Mouse (Mus musculus): ENCODE data around the gene Gdf3.
"Not testable (repeated sequence)": the region's sequence is repeated elsewhere in the genome, so short reads cannot be mapped to it uniquely, and the experiment has no call there.

Gene Gdf3

DNA sequence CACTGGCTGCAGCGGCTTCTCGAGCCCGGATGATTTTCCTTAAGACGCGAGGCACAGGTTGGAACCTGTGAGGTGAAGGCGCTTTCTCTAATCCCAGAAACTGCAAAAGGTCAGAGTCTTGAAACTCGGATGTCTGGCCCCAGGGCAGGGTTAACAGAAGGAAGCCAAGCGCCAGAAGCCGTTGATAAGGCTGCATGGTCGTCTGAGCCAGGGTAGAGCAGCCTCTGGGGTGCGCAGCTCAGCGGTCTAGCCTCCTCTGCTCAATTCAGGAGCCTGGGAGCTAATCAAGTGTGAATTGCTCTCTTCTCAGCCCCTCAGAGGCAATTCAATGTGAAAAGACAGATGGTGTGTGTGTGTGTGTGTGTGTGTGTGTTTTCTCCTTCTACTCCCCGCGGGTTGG is at the start of gene Gdf3:
Gdf3 (minus strand) TSS at position 317 of the 400 bp plus-strand sequence.
- in situ Hi-C loops (cut with MboI; ENCODE audit: low pct_unique_long_range_greater_than_20kb in 1 of 2, low sequenced_read_pairs in 2 of 2, unreplicated experiment in 1 of 2): no loop called here

DNA sequence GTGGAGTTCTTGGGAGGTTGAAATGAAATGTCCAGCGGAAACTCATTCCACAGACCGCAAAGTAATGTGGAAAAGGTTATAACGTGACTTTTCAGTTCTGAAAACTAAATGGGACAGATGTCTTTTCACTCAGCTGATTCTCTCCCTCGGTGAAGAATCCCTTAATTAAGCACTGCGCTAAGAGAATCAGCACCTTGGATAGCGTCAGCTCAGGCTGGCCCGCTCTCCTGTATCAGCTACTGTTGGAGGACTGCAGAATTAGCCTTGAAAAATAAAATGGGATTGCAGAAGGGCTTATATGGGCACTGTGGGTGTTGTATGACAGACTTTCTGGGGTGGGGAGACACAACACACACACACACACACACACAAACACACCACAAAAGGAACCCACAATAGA is 49.7 kb upstream of the Gdf3 start:
- in situ Hi-C loops (cut with MboI; ENCODE audit: low pct_unique_long_range_greater_than_20kb in 1 of 2, low sequenced_read_pairs in 2 of 2, unreplicated experiment in 1 of 2): no loop called here

DNA sequence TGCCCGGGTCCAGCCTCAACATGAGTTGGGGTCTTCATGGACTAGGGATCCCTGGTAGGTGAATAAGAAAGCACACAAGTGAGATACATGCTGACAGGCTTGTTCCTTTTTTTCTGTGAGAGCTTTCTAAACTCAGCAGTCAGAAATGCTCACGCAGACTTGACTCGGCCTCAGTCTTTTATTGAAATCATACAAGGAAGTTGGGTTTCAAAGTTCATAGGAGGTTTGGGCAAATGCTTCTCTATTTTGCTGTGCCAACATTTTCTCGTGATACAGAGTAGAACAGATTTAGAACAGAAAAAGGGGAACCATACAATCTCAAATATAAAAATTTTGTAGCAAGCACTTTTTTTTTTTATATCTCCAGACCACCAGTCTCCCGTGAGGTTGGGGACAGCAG is 47.7 kb upstream of the Gdf3 start:
- in situ Hi-C loops (cut with MboI; ENCODE audit: low pct_unique_long_range_greater_than_20kb in 1 of 2, low sequenced_read_pairs in 2 of 2, unreplicated experiment in 1 of 2): no loop called here

DNA sequence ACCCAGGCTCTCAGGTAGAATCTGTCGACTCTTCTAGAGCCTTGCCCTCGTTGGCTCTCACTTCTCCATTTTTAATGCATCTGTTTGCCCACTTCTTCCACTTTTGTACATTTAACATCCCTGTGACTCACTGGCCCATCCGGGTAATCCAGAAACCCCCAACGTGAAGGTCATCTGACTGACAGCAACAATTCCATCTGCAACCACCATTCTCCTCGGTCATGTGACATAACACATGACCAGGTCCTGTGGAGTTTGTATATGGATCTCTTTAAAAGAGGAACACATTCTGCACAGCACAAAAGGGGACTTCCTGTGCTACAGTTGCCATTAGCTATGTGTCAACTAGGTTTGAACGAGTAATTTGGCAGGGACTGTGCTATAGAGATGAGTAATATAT is 44.4 kb upstream of the Gdf3 start:
- in situ Hi-C loops (cut with MboI; ENCODE audit: low pct_unique_long_range_greater_than_20kb in 1 of 2, low sequenced_read_pairs in 2 of 2, unreplicated experiment in 1 of 2): no loop called here

DNA sequence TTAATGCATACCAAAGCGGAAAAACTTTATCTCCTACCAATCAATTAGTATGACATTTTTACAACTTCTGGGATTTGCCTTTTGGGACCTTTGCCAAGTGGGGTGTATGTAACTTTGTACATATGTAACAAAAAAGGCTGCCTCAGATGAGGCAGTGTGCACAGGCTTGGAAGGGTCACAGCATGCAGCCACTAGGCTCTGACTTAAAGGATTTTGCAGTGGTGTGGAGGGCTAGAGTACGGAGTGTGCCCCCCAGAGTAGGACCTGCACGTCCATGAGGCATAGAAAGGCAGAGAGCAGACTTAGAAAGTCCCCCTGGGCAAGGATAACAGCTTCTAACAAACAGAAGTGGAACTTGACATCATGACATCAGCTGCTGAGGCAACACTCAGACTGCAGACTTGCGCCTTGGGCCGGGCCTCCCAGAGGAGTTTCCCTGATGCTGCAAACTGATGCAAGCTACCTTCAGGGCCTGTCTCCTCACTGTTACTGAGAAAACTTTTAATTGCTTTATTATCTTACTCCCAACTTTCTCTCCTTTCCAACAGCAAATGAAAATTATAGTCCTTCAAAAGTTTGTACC is 40.6 kb upstream of the Gdf3 start:
- in situ Hi-C loops (cut with MboI; ENCODE audit: low pct_unique_long_range_greater_than_20kb in 1 of 2, low sequenced_read_pairs in 2 of 2, unreplicated experiment in 1 of 2): no loop called here

DNA sequence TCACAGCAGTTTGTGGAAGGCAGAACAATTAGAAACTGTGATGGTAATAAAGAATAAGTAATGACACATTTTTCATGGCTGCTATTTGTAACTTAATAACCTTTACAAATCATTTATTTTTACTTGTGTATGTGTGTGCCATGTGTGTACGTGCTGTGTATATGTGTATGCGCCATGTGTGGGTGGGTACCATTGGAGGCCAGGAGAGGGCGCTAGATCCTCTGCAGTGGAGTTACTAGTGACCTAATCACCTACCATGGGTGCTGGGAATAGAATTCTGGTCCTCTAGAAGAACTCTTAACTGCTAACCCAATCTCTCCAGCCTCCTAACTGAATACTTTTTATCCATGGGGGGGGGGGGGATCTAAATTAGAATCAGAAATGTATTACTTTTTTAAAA is 40.0 kb upstream of the Gdf3 start:
- in situ Hi-C loops (cut with MboI; ENCODE audit: low pct_unique_long_range_greater_than_20kb in 1 of 2, low sequenced_read_pairs in 2 of 2, unreplicated experiment in 1 of 2): no loop called here

DNA sequence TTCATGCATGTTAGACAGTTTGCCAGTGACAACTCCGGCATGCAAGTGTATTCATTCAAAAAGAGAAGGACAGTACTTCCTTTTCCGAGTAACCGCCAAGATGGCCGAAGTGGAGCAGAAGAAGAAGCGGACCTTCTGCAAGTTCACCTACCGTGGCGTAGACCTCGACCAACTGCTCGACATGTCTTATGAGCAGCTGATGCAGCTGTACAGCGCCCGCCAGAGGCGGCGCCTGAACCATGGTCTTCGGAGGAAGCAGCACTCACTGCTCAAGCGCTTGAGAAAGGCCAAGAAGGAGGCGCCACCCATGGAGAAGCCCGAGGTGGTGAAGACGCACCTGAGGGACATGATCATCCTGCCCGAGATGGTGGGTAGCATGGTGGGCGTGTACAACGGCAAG is 34.3 kb upstream of the Gdf3 start:
- in situ Hi-C loops (cut with MboI; ENCODE audit: low pct_unique_long_range_greater_than_20kb in 1 of 2, low sequenced_read_pairs in 2 of 2, unreplicated experiment in 1 of 2): not testable (repeated sequence)

DNA sequence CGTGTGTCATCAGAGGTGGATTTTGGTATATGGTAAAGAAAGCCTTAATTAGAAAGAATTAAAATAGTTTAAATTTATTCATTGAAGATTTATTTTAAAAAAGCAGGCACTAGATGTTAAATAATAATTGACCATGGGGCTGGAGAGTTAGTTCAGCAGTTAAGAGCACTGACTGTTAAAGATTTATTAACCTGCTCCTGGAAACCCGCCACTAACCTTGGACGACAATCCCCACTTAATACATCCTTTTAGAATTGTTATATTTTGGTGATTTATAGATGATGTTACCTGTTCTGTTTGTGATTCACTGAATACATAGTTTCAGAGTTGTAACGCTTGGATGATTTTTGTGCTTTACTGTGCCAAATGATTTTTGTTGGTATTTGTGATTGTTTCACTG is 27.7 kb upstream of the Gdf3 start:
- in situ Hi-C loops (cut with MboI; ENCODE audit: low pct_unique_long_range_greater_than_20kb in 1 of 2, low sequenced_read_pairs in 2 of 2, unreplicated experiment in 1 of 2): not testable (repeated sequence)

DNA sequence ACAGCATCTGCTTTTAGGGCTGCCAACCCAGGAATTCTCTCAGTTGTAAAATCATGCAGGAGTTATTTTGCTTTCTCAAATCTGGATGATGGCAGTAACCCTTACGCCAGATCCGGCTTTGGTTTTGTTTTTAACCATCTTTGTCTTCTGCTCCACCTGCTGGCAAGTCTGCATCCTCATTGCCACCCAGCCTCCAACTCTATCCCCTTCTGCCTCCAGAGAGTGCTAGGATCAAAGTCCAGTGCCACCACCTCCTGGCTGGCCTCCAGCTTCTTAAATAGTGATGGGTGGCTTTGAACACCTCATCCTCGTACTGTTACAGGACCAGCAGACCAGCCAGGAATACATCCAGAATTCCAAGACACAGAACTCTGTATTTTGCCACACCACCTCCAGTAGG is 26.8 kb upstream of the Gdf3 start:
- in situ Hi-C loops (cut with MboI; ENCODE audit: low pct_unique_long_range_greater_than_20kb in 1 of 2, low sequenced_read_pairs in 2 of 2, unreplicated experiment in 1 of 2): no loop called here

DNA sequence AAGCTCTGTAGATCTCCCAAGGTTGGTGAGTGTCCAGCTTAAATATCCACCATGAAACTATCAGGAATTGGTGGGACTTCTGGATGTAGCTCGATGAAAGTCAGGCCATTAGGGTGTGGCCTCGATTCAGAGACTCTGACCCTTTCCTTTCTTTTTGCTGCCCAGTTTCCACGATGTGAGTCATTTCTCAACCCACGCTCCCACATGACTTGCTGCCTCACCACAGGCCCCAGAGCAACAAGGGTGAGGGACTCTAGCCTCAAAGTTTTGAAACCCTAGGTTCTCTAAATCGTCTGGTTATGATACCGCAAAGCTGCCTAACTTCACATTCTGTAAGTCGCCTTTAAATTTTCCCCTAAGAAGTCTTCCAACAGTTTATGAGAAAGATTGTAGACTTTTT is 25.4 kb upstream of the Gdf3 start:
- in situ Hi-C loops (cut with MboI; ENCODE audit: low pct_unique_long_range_greater_than_20kb in 1 of 2, low sequenced_read_pairs in 2 of 2, unreplicated experiment in 1 of 2): no loop called here

DNA sequence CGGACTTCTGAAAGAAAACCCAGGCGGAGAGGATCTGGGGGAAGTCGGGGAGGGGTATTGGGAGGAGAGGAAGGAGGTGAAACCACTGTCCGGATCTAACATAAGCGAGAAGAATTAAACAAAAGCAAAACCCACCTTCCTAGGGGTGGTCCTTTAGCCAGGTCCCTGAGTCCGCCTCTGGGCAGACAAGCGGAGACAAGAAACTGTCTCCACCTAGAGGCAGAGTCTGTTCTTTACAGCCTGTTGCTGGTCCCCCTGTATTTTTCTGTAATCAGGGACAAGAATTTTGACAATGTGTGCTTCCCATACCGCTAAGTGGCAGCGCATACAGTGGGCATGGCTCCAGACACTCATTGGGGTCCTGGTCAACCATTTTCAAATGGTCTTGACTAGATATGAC is 23.5 kb upstream of the Gdf3 start:
- in situ Hi-C loops (cut with MboI; ENCODE audit: low pct_unique_long_range_greater_than_20kb in 1 of 2, low sequenced_read_pairs in 2 of 2, unreplicated experiment in 1 of 2): loop anchor here in 1 of 2 experiments (5.0 kb wide), 1 partner anchor 71 kb away; no protein-coding TSS in a partner anchor

DNA sequence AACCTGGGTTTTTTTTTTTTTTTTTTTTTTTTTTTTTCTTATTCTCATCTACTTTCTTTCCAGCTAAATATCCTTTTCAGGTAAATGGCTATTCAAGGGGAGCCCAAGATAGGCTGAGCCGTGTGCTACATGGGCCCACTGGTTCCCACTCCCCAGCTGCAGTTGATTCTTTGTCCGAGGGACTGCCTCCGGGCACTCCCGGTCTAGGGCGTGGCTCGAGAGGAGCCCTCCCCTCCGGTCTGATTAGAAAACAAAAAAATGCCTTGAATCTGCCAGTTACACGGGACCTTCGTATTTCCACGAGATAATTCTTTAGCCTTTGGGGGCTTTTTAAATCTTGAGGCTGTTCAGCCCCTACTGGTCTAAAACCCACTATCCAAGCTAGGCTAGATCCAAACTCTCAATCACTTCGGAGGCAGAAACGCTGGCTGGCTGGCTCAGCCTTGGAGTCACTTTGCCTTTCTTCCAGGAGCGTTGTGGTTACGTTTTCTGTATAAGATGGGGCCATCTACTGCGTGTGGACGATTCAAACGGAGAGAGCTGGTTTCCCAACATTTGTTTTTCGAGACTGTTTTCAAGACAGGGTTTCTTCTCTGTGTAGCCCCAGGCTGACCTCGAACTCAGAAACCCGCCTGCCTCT is 17.7 kb upstream of the Gdf3 start:
- in situ Hi-C loops (cut with MboI; ENCODE audit: low pct_unique_long_range_greater_than_20kb in 1 of 2, low sequenced_read_pairs in 2 of 2, unreplicated experiment in 1 of 2): no loop called here

DNA sequence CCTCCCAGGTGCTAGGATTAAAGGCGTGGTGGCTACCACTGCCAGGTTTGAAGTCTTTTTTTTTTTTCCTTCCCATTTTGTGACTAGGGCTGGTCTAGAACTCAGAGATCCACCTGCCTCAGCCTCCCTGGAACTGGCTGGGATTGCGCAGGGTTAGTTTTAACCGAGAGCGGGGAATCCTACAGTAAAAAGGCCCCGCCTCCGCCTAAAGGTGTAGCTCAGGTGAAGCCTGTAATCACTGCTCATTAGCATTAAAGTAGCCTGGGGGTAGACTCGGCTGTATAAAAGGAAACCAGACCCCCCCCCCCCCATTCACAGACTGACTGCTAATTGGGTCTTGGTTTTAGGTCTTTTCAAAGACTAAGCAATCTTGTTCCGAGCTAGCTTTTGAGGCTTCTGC is 16.2 kb upstream of the Gdf3 start, which contains the start of gene Dppa3:
Dppa3 (plus strand) TSS at position 301 of the 400 bp plus-strand sequence.
- in situ Hi-C loops (cut with MboI; ENCODE audit: low pct_unique_long_range_greater_than_20kb in 1 of 2, low sequenced_read_pairs in 2 of 2, unreplicated experiment in 1 of 2): no loop called here

DNA sequence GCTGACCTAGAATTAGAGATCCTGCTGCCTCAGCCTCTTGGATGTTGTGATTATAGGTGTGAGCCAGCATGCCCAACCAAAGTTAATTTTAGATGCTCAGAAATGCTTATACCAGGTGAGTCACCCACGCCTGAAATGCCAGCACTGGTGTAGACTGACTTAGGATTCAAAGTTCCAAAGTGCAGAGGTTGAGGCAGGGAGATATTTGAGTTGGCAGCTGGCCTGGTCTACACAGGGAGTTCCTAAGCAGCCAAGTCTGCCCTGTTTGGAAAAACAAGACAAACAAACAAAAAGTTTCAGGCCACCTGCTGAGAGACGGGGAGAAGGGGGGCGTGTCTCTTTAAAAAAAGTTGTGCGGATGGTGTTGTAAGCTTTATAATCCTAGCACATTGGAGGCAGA is 15.3 kb upstream of the Gdf3 start:
- in situ Hi-C loops (cut with MboI; ENCODE audit: low pct_unique_long_range_greater_than_20kb in 1 of 2, low sequenced_read_pairs in 2 of 2, unreplicated experiment in 1 of 2): no loop called here

DNA sequence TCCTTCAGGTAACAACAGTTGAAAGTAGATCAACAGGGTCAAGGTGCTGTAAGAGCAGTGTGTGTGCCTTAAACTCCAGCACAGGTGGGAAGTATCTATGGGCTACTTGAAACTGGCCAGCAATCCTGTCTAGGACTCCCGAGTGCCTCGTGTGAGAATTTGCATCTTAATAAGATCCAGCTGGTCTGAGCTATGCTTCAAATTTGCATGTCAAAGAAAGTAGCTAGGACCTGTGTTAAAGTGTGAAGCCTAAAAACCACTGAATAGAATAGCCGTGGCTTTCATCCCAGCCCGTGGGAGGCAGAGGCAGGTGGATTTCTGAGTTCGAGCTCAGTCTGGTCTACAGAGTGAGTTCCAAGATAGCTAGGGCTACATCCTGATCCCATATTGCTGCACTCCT is 14.6 kb upstream of the Gdf3 start:
- in situ Hi-C loops (cut with MboI; ENCODE audit: low pct_unique_long_range_greater_than_20kb in 1 of 2, low sequenced_read_pairs in 2 of 2, unreplicated experiment in 1 of 2): no loop called here

DNA sequence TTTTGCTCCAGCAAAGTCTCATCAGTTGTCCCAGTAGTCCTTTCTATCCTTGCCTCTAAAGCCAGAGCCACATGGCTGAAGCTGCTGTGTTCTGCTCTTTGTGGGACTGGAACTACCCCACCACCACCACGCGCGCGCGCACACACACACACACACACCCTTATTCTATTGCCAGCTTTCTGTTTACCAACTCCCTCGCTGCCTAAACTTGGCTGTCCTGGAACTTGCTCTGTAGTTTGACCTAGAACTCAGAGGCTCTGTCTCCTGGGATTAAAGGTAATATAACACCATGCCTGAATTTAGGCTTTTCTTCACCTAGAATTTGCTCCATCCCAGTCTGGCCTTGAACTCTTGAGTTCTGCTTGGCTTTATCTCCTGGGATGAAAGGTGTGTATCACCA is 11.2 kb upstream of the Gdf3 start:
- in situ Hi-C loops (cut with MboI; ENCODE audit: low pct_unique_long_range_greater_than_20kb in 1 of 2, low sequenced_read_pairs in 2 of 2, unreplicated experiment in 1 of 2): no loop called here

DNA sequence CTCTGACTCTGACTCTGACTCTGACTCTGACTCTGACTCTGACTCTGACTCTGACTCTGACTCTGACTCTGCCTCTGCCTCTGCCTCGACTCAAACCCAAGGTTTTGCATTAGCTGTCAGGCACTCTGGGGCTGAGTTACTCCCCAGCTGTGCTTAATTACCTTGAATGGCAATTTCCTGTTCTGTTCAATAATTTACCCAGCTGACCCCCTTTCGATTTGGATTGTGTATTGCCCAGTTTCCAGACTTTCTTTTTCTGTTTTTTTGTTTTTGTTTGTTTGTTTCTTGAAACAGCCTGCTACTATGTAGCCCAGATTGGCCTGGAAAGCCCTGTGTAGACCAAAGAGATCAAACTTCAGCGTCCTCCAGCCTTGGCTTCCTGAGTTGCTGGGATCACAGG is 6.1 kb upstream of the Gdf3 start:
- in situ Hi-C loops (cut with MboI; ENCODE audit: low pct_unique_long_range_greater_than_20kb in 1 of 2, low sequenced_read_pairs in 2 of 2, unreplicated experiment in 1 of 2): no loop called here

DNA sequence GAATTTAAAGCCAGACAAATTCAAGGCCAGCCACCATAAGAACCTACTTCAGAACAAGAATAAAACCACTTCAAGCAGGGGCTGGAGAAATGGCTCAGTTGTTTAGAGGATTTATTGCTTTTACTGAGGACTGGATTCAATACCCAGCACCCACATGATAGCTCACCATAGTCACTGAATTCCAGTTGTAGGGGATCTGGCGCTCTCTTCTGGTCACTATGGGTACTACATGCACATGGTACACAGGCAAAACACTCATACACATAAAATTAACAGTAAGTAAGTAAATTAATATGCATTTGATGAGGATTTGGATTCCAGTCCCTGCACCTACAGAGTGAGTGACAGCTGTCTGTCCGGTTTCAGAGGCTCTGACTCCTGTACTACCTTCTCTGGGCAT is 4.2 kb upstream of the Gdf3 start:
- in situ Hi-C loops (cut with MboI; ENCODE audit: low pct_unique_long_range_greater_than_20kb in 1 of 2, low sequenced_read_pairs in 2 of 2, unreplicated experiment in 1 of 2): no loop called here

DNA sequence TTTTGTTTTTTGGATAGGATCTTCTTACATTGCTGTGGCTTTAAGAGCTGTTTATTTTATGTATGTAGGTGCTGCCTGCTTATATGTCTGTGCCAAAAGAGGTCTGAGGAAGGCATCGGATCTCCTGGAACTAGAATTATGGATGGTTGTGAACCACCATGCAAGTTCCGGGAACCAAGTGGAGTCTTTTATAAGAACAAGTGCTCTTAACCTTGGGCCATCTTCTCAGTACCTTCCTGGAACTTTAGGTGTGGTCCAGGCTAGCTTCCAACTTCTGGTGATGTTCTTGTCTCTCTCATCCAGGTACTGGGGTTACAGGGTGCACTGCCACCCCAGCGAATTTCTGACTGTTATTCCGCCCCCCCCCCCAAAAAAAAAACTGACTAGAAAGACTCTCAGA is 2.5 kb upstream of the Gdf3 start:
- in situ Hi-C loops (cut with MboI; ENCODE audit: low pct_unique_long_range_greater_than_20kb in 1 of 2, low sequenced_read_pairs in 2 of 2, unreplicated experiment in 1 of 2): no loop called here

DNA sequence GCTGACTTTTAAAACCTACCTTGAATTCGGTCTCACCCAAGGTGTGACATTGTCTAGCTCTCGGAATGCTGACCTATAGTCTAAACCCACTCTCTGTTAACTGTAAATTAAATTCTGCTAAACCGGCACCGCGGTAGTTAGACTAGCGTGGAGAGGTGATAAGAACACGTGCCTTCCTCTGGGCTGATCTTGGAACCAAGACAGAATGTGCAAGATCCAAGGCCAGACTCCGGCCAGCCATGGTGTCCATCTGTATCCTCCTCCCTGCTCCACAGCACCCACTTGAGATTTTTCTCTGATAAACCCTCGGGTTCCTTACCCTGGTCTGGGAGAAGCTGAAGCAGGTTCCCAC is 534 bp downstream of the Gdf3 start:
- in situ Hi-C loops (cut with MboI; ENCODE audit: low pct_unique_long_range_greater_than_20kb in 1 of 2, low sequenced_read_pairs in 2 of 2, unreplicated experiment in 1 of 2): no loop called here

Measured in mouse embryonic stem cell (cell line).